Mouse (Mus musculus): ENCODE measurements at regions not wholly inside any gene's neighbourhood (a gene's known extent, or its start where the extent isn't known, plus 50 kb on each side); places are given as distances from the start of the nearest gene placed in this dataset.
A peak's percentile ranks its signal among the peaks of the same experiment; 100 is the strongest.

DNA sequence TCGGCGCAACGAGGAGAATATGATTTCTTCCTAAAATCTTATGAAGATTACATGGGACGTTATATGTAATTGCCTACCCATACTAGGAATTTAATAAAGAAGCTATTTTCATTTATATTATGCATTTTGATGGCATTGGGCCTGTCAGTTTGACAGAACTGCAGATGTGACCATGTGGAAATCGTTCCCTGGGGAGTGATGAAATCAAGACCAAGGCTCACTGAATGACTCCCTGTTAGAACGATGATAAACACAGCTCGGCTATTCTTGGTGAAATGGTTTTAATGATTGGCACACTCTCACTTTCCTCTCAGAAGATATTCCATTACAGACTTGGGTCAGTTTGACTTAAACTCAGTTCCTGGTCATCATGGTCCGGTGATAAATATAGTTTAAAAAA is 246.4 kb downstream of the Btg1 start:
- TF ChIP-seq CTCF (conservative IDR thresholded peaks at IDR 0.05) = no peak
- Histone ChIP-seq H3K27ac (no peak overlapping the region), H3K4me3 (no peak overlapping the region)
- no peak for DNase-seq (ENCODE audit: low spot score in 2 of 2)

DNA sequence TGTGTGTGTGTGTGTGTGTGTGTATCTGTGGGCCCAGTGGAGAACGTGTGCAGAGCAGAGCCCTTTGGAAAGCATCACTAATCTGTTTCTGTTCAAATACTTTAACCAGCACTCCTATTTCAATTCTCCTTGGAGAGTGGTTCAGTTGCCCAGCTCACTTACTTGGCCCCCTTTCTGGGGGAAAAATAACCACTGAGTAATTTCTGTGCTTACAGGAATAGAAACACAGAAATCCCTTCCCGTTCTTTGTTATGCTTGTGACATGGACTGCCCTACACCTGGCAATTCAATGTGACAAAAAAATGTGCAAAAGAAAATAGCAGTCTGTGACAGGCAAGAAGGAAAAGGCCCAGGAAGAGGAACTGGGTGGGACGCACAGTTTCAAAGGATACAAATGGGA is 249.7 kb downstream of the Btg1 start:
- Histone ChIP-seq H3K4me3 (no peak overlapping the region), H3K27ac (no peak overlapping the region)
- no peak for TF ChIP-seq CTCF (conservative IDR thresholded peaks at IDR 0.05)
- no peak for DNase-seq (ENCODE audit: low spot score in 2 of 2)

DNA sequence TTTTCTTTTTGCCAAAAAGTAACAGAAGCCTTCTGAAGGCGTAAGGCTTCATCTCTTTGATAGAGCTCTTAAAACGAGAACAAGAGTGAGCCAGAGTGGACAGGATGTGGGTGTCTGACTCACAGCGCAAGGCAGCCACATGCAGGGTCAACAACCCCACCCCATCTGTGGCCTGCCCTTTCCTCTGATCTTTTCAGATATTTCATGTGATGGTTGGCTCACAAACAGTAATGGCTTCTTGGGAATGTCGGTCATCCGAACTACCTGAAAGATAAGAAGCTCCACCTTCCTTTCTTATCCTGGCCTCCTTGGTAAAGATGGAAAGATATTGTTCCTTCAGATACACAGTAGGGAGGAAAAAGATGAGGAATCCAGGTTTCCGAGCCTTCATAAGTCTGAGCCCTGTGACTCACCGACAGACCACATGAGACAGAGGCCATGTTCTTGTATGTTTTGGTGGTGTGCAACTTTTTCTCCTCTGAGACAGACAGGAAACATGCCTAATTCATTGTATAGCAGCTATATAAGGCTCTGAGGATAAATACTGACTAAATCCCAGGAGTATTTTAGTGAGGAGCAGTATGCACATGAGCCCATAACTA is 254.9 kb downstream of the Btg1 start:
- Histone ChIP-seq H3K4me3 (no peak overlapping the region), H3K27ac (no peak overlapping the region)
- TF ChIP-seq CTCF (conservative IDR thresholded peaks at IDR 0.05) = no peak
- DNase-seq (ENCODE audit: low spot score in 2 of 2) = no peak

DNA sequence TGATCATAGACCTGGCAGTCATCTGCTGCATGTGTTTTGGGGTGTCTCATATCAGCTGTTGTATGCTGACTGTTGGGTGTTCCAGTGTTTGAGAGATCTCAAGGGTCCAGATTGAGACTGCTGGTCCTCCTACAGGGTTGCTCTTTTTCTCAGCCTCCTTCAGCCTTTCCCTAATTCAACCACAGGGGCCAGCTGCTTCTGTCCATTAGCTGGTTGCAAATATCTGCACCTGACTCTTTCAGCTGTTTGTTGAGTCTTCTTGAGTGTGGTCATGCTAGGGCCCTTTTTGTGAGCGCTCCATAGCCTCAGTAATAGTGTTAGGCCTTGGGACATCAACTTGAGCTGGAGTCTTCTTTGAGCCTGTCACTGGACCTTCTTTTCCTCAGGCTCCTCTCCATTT is 257.8 kb downstream of the Btg1 start:
- TF ChIP-seq CTCF (conservative IDR thresholded peaks at IDR 0.05) = no peak
- DNase-seq (ENCODE audit: low spot score in 2 of 2) = no peak
- H3K4me3 ChIP-seq = no peak overlapping the region
- H3K27ac ChIP-seq = no peak overlapping the region

DNA sequence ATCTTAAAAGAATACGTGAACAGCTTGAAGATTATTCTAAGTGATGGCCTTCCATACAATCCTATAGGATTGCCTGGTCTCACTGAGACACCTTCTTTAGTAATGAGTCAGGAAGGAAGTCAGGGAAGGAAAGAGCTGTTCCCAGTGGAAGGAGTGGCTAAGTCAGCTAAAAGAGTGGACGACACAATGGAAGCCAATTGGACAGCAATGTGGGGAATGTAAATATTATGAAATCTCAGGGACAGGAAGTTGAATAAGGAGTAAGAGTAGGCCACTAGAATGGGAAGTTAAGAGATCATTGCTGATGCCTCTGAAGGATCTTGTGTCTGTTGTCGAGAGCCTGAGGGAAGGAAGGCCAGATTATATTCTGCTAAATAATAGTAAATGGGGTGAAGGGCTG is 258.9 kb downstream of the Btg1 start:
- H3K27ac ChIP-seq = no peak overlapping the region
- no peak for TF ChIP-seq CTCF (conservative IDR thresholded peaks at IDR 0.05)
- DNase-seq (ENCODE audit: low spot score in 2 of 2) = no peak
- no peak overlapping the region for H3K4me3 ChIP-seq

DNA sequence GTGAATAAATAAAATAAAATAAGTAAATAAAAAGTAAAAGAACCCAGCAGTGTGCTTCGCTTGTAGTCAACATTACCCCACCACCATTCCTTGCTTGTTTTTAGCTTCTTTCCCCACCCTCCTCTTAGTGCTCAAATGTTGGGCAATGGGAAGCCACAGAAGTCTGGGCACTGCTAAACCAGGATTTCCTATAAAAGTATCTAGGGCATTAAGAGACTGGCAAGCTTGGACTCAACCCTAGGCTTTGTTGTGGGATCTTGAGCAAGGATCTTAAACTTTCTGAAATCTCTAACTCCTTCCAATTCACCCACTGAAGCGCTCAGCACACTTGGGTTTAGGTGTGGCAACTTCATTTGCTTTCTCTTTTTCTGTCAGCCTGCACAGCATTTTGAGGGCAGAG is 262.6 kb downstream of the Btg1 start:
- DNase-seq (ENCODE audit: low spot score in 2 of 2) = no peak
- TF ChIP-seq CTCF (conservative IDR thresholded peaks at IDR 0.05) = no peak
- Histone ChIP-seq H3K4me3 (no peak overlapping the region), H3K27ac (no peak overlapping the region)

DNA sequence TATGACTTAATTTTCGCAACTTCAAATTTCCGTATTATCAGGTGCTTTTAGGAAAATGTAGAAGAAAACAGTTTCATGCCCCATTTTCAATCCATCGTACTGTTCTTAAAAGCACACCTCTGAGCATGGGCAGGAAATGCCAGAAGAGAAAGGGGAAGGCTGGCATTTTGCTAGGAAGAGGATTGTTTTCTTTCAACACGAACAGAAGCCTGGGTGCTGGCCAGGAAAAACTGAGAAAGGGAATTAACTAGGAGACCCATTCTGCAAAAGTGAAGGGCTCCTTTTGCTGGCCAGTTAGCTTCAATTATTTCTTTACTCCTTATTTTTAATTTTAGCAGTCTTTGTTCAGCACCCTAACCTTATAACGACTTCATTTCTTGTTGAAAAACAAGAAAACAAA is 264.0 kb downstream of the Btg1 start:
- no peak overlapping the region for H3K4me3 ChIP-seq
- no peak overlapping the region for H3K27ac ChIP-seq
- peak in 1 of 2 experiments; percentile 10 for DNase-seq (ENCODE audit: low spot score in 2 of 2)
- no peak for TF ChIP-seq CTCF (conservative IDR thresholded peaks at IDR 0.05)

DNA sequence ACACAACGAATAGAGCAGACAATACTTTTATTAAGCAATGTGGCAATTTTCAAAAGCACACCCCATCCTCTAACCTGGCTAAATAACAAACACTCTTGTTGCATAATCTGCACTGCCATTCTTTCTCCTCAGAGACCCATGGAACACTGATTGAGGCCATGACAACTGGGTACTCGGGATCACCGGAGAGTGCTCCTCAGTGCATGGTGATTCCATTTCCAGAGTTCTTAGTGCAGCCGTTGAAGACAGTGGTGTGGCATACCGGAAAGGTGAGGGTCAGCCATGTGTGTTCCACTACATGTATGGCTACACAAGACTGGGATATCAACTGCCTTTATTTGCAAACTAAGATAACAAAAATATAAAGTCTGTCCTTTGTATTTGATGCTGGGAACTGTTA is 264.4 kb downstream of the Btg1 start:
- no peak for DNase-seq (ENCODE audit: low spot score in 2 of 2)
- TF ChIP-seq CTCF (conservative IDR thresholded peaks at IDR 0.05) = no peak
- no peak overlapping the region for H3K27ac ChIP-seq
- no peak overlapping the region for H3K4me3 ChIP-seq

DNA sequence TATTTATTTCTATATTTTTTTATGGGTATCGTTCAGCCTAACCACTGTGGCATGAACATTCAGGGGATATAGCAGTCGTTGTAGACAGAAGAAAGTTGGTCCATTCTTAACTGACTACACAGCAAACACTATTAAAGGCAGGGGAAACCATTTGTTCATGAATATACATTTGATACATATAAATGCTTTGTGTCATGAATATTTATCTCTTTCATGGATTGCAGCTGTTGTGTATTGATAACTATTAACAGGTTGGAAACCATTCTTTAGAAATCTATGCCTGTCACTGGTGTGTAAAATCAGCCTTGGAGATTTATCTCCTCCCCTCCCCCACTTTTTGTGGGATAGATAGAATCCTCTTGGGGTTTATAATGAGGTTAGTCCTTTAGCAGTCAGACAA is 264.9 kb downstream of the Btg1 start:
- no peak for TF ChIP-seq CTCF (conservative IDR thresholded peaks at IDR 0.05)
- no peak overlapping the region for H3K4me3 ChIP-seq
- no peak for DNase-seq (ENCODE audit: low spot score in 2 of 2)
- no peak overlapping the region for H3K27ac ChIP-seq

DNA sequence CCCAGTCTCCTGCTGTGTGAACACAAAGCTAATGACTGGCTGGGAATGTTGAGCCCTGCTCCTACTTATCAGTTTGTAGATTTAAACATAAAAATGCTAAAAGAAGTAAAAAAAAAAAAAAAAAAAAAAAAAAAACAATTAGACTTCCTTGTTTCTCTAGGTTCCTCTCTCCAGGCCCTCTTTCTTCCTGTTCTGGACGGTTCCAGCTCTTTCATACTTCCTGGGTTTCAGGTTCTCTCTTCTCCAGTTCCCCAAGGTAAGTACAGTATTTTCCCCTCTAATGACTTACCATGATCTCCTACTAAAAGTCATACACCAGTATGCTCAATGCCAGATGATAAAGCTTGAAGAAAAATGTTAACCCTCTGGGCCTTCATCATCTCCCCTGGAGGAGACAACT is 284.3 kb downstream of the Btg1 start:
- TF ChIP-seq CTCF (conservative IDR thresholded peaks at IDR 0.05) = no peak
- Histone ChIP-seq H3K4me3 (no peak overlapping the region), H3K27ac (no peak overlapping the region)
- DNase-seq (ENCODE audit: low spot score in 2 of 2) = no peak

DNA sequence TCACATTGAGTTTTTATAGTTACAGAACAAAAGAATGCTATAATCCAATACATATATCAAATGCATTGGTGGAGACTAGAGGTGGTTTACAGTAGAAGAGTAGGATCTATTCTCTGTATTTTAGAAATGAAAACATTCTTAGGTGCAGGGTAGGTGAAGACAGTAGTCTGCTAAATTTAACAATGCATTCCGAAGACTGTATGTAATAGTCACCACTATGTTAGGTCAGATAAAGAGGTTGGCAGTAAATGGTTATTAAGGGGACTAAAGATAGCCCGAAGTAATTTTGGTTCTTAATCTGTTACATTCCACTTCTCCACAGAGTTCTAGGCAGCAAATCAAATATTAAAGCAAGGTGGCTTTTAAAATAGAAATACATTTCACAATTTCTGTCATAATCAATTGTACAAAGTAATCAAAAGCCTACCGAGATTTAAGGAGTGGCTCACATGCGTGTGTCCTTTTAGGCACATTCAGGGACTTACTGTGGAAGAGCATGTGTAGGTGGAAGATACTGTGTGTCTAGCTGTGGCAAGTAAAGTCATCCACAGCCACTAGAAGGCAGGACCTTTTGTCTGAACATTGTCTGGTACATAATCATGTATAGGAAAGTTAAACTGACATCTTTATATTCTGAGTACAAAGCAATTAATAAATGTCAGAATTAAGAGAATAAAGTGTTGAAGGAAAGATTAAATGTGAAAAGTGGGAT is 288.4 kb downstream of the Btg1 start:
- Histone ChIP-seq H3K4me3 (no peak overlapping the region), H3K27ac (no peak overlapping the region)
- DNase-seq (ENCODE audit: low spot score in 2 of 2) = no peak
- TF ChIP-seq CTCF (conservative IDR thresholded peaks at IDR 0.05) = no peak

DNA sequence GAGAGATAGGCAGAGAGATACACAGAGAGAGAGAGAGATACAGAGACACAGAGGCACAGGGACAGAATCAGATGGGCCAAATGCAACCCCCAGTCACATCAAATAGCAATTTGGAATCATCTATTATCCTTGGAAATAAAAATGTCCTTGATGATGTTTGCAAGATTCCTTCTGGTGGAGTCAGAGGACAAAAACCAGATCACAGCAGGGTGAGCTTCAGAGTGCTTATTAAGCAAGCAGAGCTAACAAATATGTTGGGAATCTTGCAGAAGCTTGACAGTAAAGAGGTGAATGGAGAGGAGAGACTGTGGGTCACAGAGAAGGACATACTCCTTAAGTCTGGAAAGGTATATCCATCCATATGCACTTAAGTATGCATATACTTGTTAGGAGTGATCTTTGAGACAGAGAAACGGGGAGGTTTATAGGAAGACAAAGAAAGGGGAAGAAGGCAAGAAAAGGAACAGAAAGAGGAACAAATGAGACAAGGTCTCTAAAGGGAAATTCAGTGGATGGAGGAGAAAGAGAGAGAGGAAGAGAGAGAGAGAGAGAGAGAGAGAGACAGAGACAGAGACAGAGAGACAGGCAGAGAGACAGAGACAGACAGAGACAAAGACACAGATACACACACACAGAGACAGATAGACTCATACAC is 293.0 kb downstream of the Btg1 start:
- no peak overlapping the region for H3K4me3 ChIP-seq
- TF ChIP-seq CTCF (conservative IDR thresholded peaks at IDR 0.05) = no peak
- no peak overlapping the region; the same call in 1 of the 2 replicates for H3K27ac ChIP-seq
- DNase-seq (ENCODE audit: low spot score in 2 of 2) = no peak

DNA sequence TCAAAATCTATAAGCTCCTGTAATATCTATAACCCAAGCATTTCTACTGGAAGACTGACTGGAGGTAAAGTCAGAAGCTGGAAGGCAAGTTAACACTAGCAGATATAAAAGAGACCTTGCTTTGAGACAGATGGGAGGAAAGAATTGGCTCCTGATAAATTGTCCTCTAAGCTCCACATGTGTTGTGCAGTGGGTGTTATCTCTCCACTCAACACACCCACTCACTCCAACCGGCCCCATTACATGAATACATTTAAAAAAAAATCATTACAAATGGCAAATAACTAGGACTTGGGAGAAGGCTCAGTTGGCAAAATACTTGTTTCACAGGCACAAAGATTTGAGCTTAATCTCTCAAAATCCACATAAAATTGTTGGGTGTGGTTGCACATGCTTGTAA is 304.4 kb downstream of the Btg1 start:
- Histone ChIP-seq H3K4me3 (no peak overlapping the region), H3K27ac (peak overlapping the region; percentile 59; the same call in 1 of the 2 replicates)
- no peak for TF ChIP-seq CTCF (conservative IDR thresholded peaks at IDR 0.05)
- peak; percentile 41 to 72 for DNase-seq (ENCODE audit: low spot score in 2 of 2)

DNA sequence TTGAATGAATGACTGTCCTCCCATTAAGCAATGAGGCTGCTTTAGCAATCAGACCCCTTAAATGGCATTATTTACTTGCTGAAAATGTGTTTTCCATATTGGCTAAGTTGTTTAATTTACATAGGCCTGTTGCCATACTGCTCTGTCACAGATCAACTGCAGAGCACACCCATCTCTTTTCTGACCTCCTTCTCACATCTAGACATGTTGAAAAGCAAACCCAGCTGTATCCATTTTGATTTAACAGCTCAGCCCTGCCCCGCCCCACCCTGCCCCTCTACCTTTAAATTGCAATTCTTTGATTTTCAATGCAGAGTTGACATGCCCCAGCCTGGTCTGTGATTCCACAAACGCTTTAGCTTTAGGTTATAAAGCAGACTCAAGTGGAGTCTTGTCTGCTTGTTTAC is 307.5 kb downstream of the Btg1 start:
- Histone ChIP-seq H3K4me3 (no peak overlapping the region), H3K27ac (no peak overlapping the region)

More for the DNA sequence above, 307.5 kb downstream of the Btg1 start:
- DNase-seq (ENCODE audit: low spot score in 2 of 2) = no peak
- no peak for TF ChIP-seq CTCF (conservative IDR thresholded peaks at IDR 0.05)
